Mouse (Mus musculus) cerebellum, adult 2 months (tissue): Measurements from ENCODE around the gene Grid2. TPM values are rescaled to one million over a fixed set of nuclear protein-coding genes. Genes with fewer than 3 reads are reported as not detected.

Source experiments
- DNase-seq, 2 experiments: peaks; one replicate each; pipeline ENCODE4 v3.0.0; 2021
- H3K27ac ChIP-seq: fragments of 200-500 bp; 2 replicates; pipeline ENCODE4 v1.5.1; 2012; ENCODE audit warnings: low read length, control low read depth, inconsistent platforms; ENCODE audit not compliant: insufficient read depth
- H3K27me3 ChIP-seq: fragments of 200-500 bp; 2 replicates; pipeline ENCODE4 v1.6.1; 2012; ENCODE audit warnings: inconsistent platforms, mild to moderate bottlenecking, low read length, moderate library complexity; ENCODE audit not compliant: control insufficient read depth, insufficient read depth
- H3K4me1 ChIP-seq: fragments of 200-500 bp; 2 replicates; pipeline ENCODE4 v1.6.1; 2011; ENCODE audit warnings: low read length; ENCODE audit not compliant: control insufficient read depth, insufficient read depth
- H3K4me3 ChIP-seq: fragments of 200-500 bp; replicated peaks from 2 replicates; pipeline ENCODE3; 2011; ENCODE audit warnings: mild to moderate bottlenecking, low read depth, low read length, control low read depth; ENCODE audit not compliant: insufficient read depth
- CTCF ChIP-seq: fragments of 200-500 bp; IDR thresholded peaks from 2 replicates; pipeline ENCODE4 v1.5.1; 2011; ENCODE audit warnings: low read depth, mild to moderate bottlenecking, control low read depth, low read length, moderate library complexity, borderline replicate concordance; ENCODE audit not compliant: insufficient read depth
- POLR2A ChIP-seq: fragments of 200-500 bp; IDR thresholded peaks from 2 replicates; pipeline ENCODE4 v1.6.1; 2011; ENCODE audit warnings: low read length, control low read depth, borderline replicate concordance; ENCODE audit not compliant: insufficient read depth
- WGBS: fragments of 180-500 bp; shearing (Covaris S2); methylation state at CpG from one replicate; pipeline ENCODE4 v1.1.7; 2018; 5-methylcytosine and 5-hydroxymethylcytosine counted together
- polyA plus RNA-seq: library from polyadenylated mRNA; depleted of rRNA; stranded (reverse); fragments of >200 nt; gene quantifications from 2 replicates; pipeline ENCODE4 v1.2.3, GENCODE M21; 2012

The Grid2 gene
- polyA plus RNA-seq, 1 experiment = 76.4 TPM

GRCm38 (mm10) chr6:64236351-64236750 lies 980.7 kb downstream of the Grid2 start:
- H3K27me3 ChIP-seq = no peaks in the 10 kb centered on the region
- no peaks in the 10 kb centered on the region for H3K4me1 ChIP-seq
- peak in 1 of 2 experiments; percentile 38 for DNase-seq
- no peak overlapping the region for H3K27ac ChIP-seq
- no peak overlapping the region for H3K4me3 ChIP-seq
- WGBS = 40% methylated on average over 3 of the region's 3 CpGs
- TF ChIP-seq CTCF (no peak), POLR2A (no peak)

GRCm38 (mm10) chr6:64240526-64240925 lies 984.9 kb downstream of the Grid2 start:
- Histone ChIP-seq H3K4me1 (no peaks in the 10 kb centered on the region), H3K4me3 (no peak overlapping the region), H3K27ac (no peak overlapping the region), H3K27me3 (no peaks in the 10 kb centered on the region)
- TF ChIP-seq CTCF = no peak
- no peak for DNase-seq
- WGBS = 44% methylated on average over 1 of the region's 1 CpGs

- Histone ChIP-seq H3K4me1 (0 out of 2 replicates have a peak, but pooled peaks cover 4% of the 10 kb centered on the region), H3K27ac (no peak overlapping the region), H3K27me3 (no peaks in the 10 kb centered on the region), H3K4me3 (no peak overlapping the region)
- 83% methylated on average over 1 of the region's 1 CpGs for WGBS
- TF ChIP-seq CTCF = no peak
- no peak for TF ChIP-seq POLR2A
- peak in 1 of 2 experiments; percentile 48 for DNase-seq
Observed at GRCm38 (mm10) chr6:64245951-64246350, 990.3 kb downstream of the Grid2 start.

GRCm38 (mm10) chr6:64251041-64251440 lies 995.4 kb downstream of the Grid2 start:
- DNase-seq = peak; percentile 31 to 60
- Histone ChIP-seq H3K27me3 (no peaks in the 10 kb centered on the region), H3K27ac (no peak overlapping the region), H3K4me1 (0 out of 2 replicates have a peak, but pooled peaks cover 4% of the 10 kb centered on the region), H3K4me3 (no peak overlapping the region)
- 7% methylated on average over 1 of the region's 1 CpGs for WGBS
- no peak for TF ChIP-seq CTCF
- TF ChIP-seq POLR2A = no peak

GRCm38 (mm10) chr6:64263517-64263916 lies 1007.8 kb downstream of the Grid2 start:
- TF ChIP-seq POLR2A = no peak
- no peak for TF ChIP-seq CTCF
- no peaks in the 10 kb centered on the region for H3K27me3 ChIP-seq
- H3K27ac ChIP-seq = no peak overlapping the region
- 92% methylated on average over 4 of the region's 4 CpGs for WGBS
- no peak for DNase-seq
- no peak overlapping the region for H3K4me3 ChIP-seq
- no peaks in the 10 kb centered on the region for H3K4me1 ChIP-seq

GRCm38 (mm10) chr6:64264224-64264623 lies 1008.5 kb downstream of the Grid2 start:
- WGBS = 96% methylated on average over 2 of the region's 2 CpGs
- no peak for DNase-seq
- H3K4me3 ChIP-seq = no peak overlapping the region
- no peaks in the 10 kb centered on the region for H3K27me3 ChIP-seq
- H3K4me1 ChIP-seq = no peaks in the 10 kb centered on the region
- TF ChIP-seq CTCF (no peak), POLR2A (no peak)
- no peak overlapping the region for H3K27ac ChIP-seq

- WGBS = 28% methylated on average over 2 of the region's 2 CpGs
- no peak overlapping the region for H3K27ac ChIP-seq
- TF ChIP-seq CTCF (no peak), POLR2A (no peak)
Observed at GRCm38 (mm10) chr6:64274319-64275114, 1018.8 kb downstream of the Grid2 start.

GRCm38 (mm10) chr6:64279927-64280326 lies 1024.3 kb downstream of the Grid2 start:
- no peak for DNase-seq
- Histone ChIP-seq H3K4me1 (peaks cover 4% of the 10 kb centered on the region; the same call in 1 of the 2 replicates), H3K4me3 (no peak overlapping the region), H3K27me3 (no peaks in the 10 kb centered on the region), H3K27ac (no peak overlapping the region)
- TF ChIP-seq POLR2A (no peak), CTCF (no peak)
- WGBS = 95% methylated on average over 2 of the region's 2 CpGs

More at GRCm38 (mm10) chr6:64274319-64275114, 1018.8 kb downstream of the Grid2 start:
- Histone ChIP-seq H3K27me3 (no peaks in the 10 kb centered on the region), H3K4me3 (no peak overlapping the region), H3K4me1 (peaks cover 4% of the 10 kb centered on the region; the same call in 1 of the 2 replicates)
- DNase-seq = peak in 1 of 2 experiments; percentile 23
